Mouse (Mus musculus): Measurements from ENCODE around the gene Klhl5.
A peak's percentile ranks its signal among the peaks of the same experiment; 100 is the strongest.
"Not testable (repeated sequence)": the region's sequence is repeated elsewhere in the genome, so short reads cannot be mapped to it uniquely, and the experiment has no call there.

The Klhl5 gene

DNA sequence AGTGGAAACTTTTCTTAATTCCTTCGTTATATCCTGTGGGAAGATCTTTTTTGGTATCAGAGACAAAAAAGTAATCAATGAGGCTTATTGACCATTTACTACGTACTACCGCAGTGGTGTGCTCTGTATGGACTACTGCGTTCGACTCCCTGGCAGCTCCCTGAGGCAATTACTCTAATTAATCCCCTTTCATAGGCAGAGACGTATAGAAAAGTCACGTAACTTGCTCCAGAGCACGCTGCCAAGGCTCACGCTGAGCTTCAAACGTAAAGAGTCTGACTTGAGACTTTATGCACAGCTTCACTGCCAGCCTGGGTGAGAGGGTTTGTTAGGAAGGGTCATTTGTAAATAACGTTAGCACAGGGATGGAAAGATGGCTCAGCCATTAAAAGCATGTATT lies 7.3 kb upstream of the Klhl5 start:
- no peak for DNase-seq

DNA sequence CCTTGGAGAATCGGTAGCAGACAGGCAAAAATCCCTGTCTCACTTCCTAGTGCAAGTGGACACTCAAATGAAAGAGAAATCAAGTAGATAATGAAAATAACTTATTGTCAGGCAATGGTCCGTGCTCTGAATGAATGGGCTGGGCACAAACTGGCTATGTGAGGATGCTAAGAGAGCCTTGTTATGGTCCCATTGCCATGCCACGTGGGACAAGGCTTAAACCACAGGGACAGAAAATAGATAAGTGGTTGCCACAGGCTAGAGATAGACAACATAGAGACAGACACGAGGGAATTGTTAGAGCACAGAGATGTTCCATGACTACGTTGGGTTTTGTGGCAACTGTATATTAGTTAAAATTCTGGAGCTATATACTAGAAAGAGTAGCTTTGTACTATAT lies 6.1 kb upstream of the Klhl5 start:
- DNase-seq = no peak

DNA sequence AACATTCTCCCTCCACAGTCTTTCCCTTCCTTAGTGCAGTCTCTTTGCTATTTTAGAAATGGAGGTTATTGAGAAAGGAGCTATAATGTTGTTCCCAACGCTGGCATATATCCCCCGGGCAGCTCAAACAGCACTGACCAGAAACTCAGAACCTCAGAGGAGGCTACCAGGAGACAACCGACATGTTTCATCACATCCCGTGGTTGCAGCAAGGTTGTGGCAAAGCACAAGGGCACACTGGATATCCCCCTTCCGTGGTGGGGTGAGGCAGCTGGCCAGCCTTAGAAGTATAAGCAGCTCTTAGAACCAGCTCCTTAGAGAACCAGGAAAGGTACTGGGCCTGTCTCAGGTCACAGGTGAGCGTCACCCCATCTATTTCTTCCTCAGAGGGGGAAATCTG lies 5.7 kb upstream of the Klhl5 start:
- DNase-seq = no peak

DNA sequence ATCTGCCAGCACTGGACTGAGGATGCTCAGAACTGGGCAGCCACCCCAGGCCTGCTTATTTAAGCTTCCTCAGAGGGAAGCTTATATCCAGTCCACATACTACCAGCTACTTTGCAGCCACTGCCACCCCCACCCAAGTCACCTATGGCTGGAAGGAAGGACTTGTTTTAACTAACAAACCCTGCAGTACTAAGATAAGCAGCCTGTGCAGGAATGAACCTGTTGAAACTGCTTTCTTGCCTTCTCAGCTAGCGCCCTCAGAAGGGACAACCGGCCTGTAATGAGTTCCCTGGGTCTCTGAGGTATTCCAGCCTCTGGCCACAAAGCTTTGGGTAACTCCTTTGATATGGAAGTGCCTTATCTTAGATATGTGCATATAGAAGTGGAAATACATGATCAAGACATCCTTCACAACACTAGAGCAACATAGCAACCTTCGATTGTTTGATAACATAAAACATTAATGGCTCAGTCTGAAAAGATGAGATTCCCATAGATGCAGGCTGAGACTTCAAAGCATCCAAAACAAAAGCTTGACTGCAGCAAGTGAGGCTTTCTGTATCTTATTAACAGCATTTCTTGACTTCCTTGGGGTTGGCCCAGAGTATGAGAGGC lies 5.2 kb upstream of the Klhl5 start:
- no peak for DNase-seq

DNA sequence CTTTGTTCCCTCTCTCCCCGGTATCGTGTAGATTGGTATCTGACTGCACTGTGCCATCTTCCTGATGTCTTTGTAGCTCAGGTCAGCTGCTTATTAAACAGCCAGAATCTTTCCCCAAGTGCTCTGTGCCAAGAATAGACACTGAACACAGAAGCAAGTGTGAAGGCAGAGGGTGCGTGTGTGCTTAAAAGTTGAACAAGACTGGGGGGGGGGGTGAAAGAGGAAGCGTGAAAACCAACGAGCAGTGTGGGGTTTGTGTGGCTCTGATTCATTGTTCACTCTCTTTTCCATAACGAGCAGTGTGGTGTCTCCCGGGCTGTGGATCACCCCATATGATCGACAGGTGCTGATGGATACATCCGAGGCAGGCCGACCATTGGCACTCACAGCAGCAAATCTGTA lies 4.7 kb upstream of the Klhl5 start:
- no peak for DNase-seq

DNA sequence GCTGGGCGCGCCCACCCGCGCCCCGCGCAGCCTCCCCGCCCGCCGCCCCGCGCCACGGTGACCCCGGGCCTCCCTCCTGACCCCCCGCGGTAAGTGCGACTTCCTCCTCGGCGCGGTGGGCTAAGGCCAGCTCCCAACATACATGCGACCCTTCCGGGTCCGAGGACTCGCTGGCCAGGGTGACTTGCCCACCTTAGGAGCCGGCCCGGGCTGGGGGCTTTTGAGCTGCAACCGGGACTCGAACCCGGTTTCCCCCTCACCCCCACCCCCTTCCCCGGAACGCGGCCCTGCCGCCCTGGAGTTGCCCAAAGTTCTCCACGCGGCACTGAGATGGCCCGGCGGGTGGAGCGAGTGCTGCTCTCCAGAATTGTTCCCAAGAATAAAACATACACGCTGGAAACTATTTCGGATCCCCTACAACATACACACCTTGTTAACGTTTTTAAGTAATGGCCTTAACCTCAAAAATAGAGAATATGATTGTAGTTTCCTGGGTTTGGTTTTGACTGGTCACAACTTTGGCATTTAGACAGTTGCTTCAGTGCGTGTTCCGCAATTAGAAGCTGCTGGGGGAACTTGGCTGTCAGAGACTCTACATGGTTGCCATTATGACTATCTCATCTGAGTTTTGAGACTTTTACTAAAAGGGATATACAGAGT lies 564 bp downstream of the Klhl5 start:
- DNase-seq = peak; percentile 23 to 27

DNA sequence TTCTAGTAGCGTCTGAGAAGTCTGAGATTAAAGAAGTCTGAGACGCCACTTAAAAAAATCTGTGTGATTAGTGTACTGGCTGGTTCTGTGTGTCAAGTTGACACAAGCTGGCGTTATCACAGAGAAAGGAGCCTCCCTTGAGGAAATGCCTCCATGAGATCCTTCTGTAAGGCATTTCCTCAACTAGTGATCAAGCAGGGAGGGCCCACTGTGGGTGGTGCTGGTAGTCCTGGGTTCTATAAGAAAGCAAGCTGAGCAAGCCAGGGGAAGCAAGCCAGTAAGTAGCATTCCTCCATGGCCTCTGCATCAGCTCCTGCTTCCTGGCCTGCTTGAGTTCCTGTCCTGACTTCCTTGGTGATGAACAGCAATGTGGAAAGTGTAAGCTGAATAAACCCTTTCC lies 4.9 kb downstream of the Klhl5 start:
- DNase-seq = not testable (repeated sequence)

DNA sequence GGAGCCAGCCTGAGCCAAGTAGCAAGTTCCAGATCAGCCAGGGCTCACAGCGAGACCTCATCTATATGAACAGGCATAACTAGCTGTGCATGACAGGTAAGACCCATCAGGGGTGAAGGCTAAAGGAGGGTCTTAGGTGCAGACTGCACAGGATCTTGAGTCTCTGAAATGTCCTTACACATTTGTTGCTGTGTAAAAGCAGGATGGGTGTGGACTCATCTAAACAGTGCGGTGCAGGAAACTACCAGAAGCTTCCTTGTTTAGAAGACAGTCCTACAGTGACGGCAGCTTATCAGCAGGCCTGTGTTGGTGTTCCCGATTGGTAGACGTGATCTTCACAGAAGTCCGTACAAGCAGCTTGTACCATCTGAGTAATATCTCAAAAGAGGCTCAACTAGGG lies 6.0 kb downstream of the Klhl5 start:
- no peak for DNase-seq

DNA sequence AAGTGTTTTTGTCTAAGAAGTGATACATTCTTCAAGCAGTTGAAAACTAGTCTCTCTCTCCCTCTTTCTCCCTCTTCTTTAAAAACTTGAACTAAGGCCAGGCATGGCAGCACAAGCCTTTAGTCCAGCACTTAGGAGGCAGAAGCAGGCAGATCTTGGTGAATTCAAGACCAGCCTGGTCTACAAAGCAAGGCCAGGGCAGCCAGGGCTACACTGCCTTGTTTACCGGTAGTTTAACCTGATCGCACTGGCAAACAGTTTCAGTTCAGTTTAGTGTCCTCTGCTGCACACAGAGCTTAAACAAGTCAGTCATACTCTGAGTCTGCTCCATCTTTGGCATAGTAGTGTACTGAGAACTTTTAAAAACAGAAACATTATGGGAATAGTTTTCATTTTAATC lies 9.4 kb downstream of the Klhl5 start:
- DNase-seq = no peak

DNA sequence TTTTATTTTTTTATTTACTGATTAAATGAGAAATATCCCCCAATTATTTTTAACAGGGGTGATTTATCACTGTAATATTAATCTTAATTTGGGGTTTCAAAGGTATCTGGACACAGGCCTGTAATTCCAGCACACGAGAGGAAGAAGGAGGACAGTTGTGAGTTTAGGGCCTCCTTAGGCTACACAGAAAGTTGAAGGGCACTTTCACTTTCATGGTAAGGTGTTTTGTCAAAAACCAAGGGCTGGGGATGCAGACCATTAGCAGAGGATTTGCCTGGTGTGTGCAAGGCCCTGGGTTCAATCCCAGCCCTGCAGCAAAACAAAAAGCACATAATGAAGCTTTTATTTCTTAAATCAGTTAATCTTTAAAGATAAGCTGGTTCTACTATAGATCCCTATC lies 12.2 kb downstream of the Klhl5 start:
- DNase-seq = no peak

DNA sequence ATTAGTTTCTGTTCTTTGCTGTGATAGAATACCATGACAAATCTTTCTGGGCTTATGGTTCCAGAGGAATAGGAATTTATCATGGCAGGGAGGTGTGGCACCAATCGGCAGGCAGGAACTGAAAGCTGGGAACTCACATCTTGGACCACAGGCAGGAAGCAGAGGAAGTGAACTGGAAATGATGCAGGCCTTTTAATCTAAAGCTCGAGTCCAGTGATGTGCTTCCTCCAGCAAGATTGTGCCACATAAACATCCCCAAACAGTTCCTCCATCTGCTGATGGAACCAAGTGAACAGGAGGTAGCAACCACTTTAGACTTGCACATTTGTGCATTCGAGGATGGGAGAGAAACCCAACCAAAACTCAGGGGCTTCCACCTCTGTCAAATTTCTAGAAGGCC lies 12.6 kb downstream of the Klhl5 start:
- DNase-seq = no peak

DNA sequence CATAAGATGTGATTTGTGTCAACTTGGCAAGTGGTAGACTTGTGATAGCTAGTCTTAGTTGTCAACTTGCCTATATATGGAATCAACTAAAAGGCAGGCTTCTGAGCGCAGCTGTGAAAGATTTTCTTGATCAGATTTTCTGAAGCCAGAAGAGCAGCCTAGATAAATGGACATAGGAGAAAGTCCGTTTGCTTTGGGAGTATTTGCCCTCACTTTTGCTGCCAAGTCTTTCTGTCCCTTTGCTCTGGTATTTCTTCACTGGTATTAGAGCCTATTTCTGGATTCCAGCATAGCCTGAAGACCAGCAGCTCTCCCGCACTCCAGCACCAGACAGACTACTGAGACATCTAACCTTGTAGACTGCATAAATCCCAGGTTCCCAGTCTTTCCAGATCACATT lies 15.3 kb downstream of the Klhl5 start:
- DNase-seq = no peak

DNA sequence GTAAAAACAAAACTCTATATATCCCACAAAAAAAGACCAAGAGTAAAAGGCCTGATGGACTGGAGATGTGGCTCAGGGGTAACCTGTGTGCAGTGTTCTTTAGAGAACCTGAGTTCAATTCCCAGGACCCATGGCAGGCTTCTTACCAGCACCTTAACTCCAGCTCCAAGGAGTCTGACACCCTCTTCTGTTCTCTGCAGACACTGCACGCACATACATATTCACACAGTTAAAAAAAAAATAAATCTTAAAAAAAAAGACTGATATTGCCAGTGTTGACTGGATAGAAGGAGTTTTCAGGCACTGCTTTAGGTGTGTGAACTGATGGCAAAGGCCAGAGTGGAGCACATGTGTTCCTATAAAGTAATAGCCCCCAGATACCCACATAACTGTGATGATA lies 18.8 kb downstream of the Klhl5 start:
- DNase-seq = no peak

DNA sequence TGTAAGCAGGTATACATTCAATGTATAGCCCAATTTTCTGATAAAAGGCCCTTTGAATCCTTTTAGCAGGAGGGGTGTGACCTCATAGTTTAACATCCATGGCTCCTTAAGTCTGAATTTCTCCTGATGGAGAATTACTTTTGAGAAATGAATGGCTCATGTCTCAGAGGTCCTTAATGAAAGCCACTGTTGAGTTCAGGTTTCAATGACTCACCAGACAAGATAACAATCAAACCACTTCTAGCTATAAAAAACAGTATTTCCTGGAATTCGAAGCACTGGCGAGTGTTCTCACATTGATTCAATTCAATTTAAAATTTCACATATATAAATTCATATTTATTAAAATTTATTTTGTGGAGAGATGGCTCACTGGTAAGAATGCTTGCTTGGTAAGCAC lies 21.1 kb downstream of the Klhl5 start:
- DNase-seq = no peak

DNA sequence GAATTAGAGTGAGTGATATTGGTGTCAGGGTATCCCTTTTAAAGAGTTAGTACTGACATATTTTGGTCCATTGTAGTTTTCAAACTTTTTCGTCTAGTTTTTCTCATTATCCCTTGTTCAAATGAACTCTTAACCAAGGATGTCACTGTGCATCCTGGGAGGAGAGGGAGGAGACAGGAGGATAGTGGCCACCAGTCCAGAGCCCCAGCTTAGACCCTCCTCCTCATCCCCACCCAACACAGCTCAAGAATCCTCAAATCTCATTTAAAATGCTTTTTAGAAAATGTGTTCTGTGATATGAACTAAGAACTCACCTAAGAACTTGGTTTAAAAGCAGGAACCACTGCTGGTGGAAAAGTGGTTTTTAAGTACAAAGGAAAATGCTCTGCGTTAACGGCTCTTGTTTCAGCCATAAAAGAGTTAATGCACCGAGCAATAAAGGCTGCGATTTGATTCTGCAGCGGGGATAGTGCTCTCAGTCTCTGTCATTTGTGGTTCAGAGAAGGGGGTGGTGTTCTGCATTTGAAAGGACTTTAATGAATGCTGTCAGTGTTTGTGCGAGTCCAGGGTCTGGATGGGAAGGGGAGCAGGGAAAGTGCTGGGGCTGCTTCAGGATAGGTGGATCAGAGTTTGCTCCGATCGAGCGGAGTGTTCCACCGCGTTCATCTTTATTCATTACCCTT lies 23.3 kb downstream of the Klhl5 start:
- DNase-seq = no peak

DNA sequence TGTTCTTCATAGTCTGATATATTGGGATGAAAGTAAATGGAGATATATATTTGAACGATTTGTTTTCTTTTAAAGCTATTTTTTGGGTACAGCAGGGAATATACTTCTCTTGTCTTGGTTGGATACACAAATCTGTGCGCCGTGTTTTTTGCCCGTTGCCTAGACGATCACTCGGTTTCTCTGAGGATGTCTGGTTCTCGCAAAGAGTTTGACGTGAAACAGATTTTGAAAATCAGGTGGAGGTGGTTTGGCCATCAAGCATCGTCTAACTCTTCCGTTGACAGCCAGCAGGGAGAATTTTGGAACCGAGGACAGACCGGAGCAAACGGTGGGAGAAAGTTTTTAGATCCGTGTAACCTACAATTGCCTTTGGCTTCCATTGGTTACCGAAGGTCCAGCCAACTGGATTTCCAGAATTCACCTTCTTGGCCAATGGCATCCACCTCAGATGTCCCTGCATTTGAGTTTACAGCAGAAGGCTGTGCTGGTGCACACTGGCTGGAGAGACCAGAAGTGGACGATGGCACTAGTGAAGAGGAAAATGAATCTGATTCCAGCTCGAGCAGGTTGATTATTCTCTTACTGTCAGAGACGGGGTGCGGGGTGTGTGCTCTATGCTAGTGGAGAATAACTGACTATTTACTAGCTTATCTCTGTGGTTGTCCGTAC lies 24.0 kb downstream of the Klhl5 start:
- DNase-seq = no peak

DNA sequence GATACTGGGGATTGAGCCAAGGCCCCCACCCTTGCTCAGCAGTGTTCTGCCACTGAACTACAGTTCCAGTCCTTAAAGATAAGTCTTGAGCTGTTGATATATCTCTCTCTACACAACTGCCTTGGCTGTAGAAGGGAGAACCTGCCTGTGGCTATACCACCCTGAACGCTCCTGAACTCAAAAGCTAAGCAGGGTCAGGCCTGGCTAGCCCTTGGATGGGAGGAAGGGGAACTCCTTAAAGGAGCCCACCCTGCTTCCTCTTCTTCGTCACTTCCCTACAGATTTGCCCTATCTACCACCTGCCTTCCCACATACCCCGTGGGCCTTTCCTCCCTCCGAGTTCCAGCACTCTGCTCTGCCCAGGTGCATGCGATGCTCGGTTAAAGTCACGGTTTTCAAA lies 28.8 kb downstream of the Klhl5 start:
- no peak for DNase-seq

DNA sequence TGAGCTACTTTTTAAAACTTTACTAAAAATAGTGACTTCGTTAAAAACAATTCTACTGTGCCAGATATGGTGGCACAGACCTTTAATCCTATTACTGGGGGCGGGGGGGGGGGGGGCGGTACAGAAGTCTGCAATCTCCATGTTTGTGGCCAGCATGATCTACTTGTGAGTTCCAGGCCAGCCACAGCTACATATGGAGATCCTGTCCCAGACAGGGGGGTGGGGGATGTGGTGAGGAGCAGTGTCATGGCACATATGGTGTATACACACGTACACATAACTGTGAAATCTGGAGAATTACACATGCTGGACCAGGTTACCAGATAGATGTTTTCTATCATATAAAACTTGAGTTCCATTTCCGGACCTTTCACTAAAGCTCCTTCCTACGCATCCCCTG lies 29.7 kb downstream of the Klhl5 start:
- no peak for DNase-seq

DNA sequence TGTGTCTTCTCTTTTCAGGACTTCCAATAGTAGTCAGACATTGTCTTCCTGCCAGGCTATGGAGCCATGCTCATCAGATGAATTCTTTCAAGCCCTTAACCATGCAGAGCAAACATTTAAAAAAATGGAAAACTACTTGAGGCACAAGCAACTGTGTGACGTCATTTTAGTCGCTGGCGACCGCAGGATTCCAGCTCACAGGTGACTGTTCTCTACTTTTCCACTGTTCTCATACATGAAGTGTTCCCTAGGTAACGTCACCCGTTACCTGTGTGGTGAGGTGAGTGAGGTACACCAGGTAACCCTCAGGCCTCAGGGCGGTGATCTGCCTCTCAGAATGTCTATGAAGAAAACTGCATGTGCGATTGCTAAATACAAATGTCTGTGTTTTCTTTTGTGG lies 33.9 kb downstream of the Klhl5 start:
- no peak for DNase-seq

DNA sequence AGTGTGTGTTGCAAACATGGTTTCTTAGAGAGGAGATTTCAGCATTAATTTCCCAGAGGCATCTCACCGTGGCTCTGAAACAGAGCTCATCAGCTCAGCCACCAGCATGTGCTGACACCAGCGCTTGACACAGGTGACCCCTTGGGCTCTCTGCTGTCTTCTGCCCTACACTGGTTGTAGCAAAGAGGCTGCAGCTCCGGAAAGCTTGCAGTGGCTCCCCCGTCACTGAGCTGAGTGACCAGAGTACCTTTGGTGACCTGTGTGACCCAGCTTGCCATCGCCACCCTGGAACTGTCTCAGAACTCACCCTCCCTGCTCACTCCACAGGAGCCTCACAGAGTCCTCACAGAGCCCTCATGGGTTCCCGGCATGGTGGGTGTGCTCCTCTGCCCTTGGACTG lies 34.9 kb downstream of the Klhl5 start:
- no peak for DNase-seq

DNA sequence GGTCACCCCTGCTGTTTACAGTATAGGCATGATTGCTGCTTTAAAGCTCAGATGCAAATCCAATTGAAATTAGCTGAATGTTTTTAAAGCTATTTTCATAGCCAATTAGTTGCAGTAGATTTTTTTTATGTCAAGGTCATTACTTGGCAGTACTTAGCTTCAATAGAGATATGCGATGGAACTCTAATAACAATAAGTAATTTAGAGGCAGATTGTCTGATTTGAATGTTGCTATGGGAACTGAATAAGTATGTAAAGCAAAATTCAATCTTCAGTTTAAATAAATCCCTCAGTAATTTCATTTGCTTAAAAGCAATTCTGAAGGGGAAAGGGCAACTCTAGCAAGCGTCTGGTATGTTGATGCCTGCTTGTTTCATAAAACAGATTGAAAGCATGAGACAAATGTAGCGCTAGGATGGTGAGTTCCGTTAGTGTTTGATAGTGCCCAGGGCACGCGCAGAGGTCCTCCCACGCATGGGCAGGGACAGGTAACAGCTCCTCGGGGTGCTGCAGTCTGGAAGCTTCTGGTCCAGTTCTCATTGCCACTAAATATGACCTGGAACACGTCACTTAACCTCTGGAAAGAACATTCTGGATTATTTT lies 38.3 kb downstream of the Klhl5 start:
- no peak for DNase-seq

DNA sequence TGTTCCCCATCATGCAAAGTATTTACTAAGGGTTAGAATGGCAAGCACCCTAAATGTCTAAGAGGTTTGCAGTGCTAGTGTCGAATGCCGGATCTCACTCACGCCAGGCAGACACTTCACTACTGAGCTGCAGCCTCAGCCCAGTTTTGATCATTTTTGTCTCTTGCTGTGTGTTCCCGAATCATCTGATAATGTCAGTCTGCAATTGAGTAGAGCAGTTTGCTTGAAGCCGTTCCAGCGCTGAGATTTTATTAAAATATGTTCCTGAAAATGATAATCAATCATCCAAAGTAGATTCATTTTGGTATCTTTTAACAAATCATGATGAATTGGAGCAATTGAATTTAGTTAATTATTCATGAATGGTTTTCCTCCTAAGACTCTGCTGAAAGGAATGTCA lies 39.4 kb downstream of the Klhl5 start:
- DNase-seq = no peak

DNA sequence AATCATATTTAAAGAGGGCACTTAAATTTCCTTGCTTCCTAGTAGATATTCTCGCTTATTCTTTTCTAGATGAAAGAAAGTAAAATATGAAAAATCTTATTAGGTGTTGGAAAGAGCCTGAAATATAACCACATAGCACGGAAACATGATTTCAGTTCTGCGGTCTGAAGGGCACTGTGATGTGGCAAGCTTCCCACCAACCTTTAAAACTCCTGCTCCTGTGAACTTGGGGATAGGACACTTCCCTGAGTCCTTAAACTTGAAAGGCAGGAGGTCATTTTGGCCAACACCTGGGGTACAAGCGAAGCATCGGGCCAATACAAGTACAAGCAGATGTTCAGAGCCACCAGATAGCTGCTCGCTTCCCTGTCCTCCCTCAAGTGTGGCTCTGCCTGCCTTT lies 42.4 kb downstream of the Klhl5 start:
- no peak for DNase-seq

Measured in thymus, adult 18-20 months (tissue).